Comparison of ENCODE assay signal across 12 mouse cellular contexts in genomic region chr2:161808086-161808801, GRCm38 (mm10).
A peak's percentile ranks its signal among the peaks of the same experiment; 100 is the strongest.
DNase-seq lines count a peak whose midpoint lies in the region; ATAC-seq and TF ChIP-seq lines count a peak whose summit lies in the region.
"Had no signal": no experiment of that assay in that cellular context is flagged by ENCODE, and none has a peak within 500 bp of the region (broad histone marks: within the 10 kb centered on the region; RNA-seq: fewer than 3 reads in every experiment).

No protein-coding gene starts in this region.

- intact Hi-C loops in left cerebral cortex, postnatal 25 days (cut with DNase I) = loop anchor here (10.0 kb wide), 2 partner anchors 87 to 1077 kb away; no protein-coding TSS in a partner anchor

- H3K36me3 ChIP-seq in forebrain, postnatal 0 days (ENCODE audit: insufficient read depth) = no peaks in the 10 kb centered on the region
- H3K36me3 ChIP-seq in forebrain, embryonic 11.5 days (ENCODE audit: control insufficient read depth, insufficient read depth, low read length) = no peaks in the 10 kb centered on the region
- H3K36me3 ChIP-seq in thymus, adult 2 months (ENCODE audit: control insufficient read depth, insufficient read depth, low read length) = no peaks in the 10 kb centered on the region
- H3K36me3 ChIP-seq in forebrain, embryonic 15.5 days = no peaks in the 10 kb centered on the region
- H3K36me3 ChIP-seq: midbrain, embryonic 12.5 days had no signal

- DNase-seq in forebrain, postnatal 0 days = peak; percentile 39
- DNase-seq in forebrain, embryonic 11.5 days (ENCODE audit: low spot score) = no peak
- DNase-seq in layer of hippocampus, adult 9-11 months = peak; percentile 58
- no peak for DNase-seq in layer of hippocampus, adult 8-10 months (ENCODE audit: low spot score in 2 of 2)
- peak; percentile 55 to 74 for DNase-seq in left cerebral cortex, postnatal 25 days (ENCODE audit: low spot score in 2 of 2)
- no peak for DNase-seq in thymus, adult 2 months
- DNase-seq: lung, adult 2 months had no signal

- no peak overlapping the region for H3K27ac ChIP-seq in forebrain, postnatal 0 days (ENCODE audit: low read depth, low read length)
- no peak overlapping the region for H3K27ac ChIP-seq in forebrain, embryonic 11.5 days (ENCODE audit: low read depth, low read length)
- H3K27ac ChIP-seq in thymus, adult 2 months (ENCODE audit: control insufficient read depth, insufficient read depth, low read length) = no peak overlapping the region
- H3K27ac ChIP-seq in forebrain, embryonic 15.5 days (replicated peaks) = no peak overlapping the region
- H3K27ac ChIP-seq: midbrain, embryonic 12.5 days had no signal

- no peak for TF ChIP-seq POLR2A in thymus, adult 2 months (IDR thresholded peaks at IDR 0.05; ENCODE audit: control insufficient read depth, extremely low read depth, insufficient read depth, low read length, poor library complexity)

- H3K27me3 ChIP-seq in forebrain, postnatal 0 days (ENCODE audit: insufficient read depth, low read length) = no peaks in the 10 kb centered on the region
- no peaks in the 10 kb centered on the region for H3K27me3 ChIP-seq in forebrain, embryonic 11.5 days (ENCODE audit: control insufficient read depth, insufficient read depth, low read length)
- no peaks in the 10 kb centered on the region for H3K27me3 ChIP-seq in thymus, adult 2 months (ENCODE audit: control insufficient read depth, insufficient read depth, low read length)
- H3K27me3 ChIP-seq in forebrain, embryonic 15.5 days = no peaks in the 10 kb centered on the region
- H3K27me3 ChIP-seq: midbrain, embryonic 12.5 days had no signal

- no peaks in the 10 kb centered on the region for H3K9me3 ChIP-seq in forebrain, postnatal 0 days (ENCODE audit: low read length)
- H3K9me3 ChIP-seq in forebrain, embryonic 11.5 days (ENCODE audit: control insufficient read depth, low read length) = no peaks in the 10 kb centered on the region
- no peaks in the 10 kb centered on the region for H3K9me3 ChIP-seq in forebrain, embryonic 15.5 days
- H3K9me3 ChIP-seq: midbrain, embryonic 12.5 days had no signal

- ATAC-seq in forebrain, postnatal 0 days = no peak
- no peak for ATAC-seq in forebrain, embryonic 11.5 days (replicated peaks; ENCODE audit: low FRiP score)
- peak; percentile 43 for ATAC-seq in frontal cortex, adult (ENCODE audit: low TSS enrichment)
- no peak for ATAC-seq in forebrain, embryonic 15.5 days (replicated peaks)
- ATAC-seq: CD4-positive, CD25-positive, alpha-beta regulatory T cell, adult 4 months had no signal

- TF ChIP-seq CTCF in forebrain, postnatal 0 days (IDR thresholded peaks at IDR 0.05; ENCODE audit: low read depth) = no peak
- TF ChIP-seq CTCF in thymus, adult 2 months (IDR thresholded peaks at IDR 0.05; ENCODE audit: borderline replicate concordance, control insufficient read depth, extremely low read depth, insufficient read depth, low read length, poor library complexity) = no peak

- H3K4me2 ChIP-seq in forebrain, postnatal 0 days (ENCODE audit: low read depth) = no peak overlapping the region
- no peak overlapping the region for H3K4me2 ChIP-seq in forebrain, embryonic 11.5 days (ENCODE audit: low read depth, low read length, severe bottlenecking)
- no peak overlapping the region for H3K4me2 ChIP-seq in forebrain, embryonic 15.5 days (replicated peaks)
- H3K4me2 ChIP-seq: heart, embryonic 11.5 days; midbrain, embryonic 12.5 days had no signal

- no peaks in the 10 kb centered on the region for H3K4me1 ChIP-seq in forebrain, postnatal 0 days (ENCODE audit: insufficient read depth)
- no peaks in the 10 kb centered on the region for H3K4me1 ChIP-seq in forebrain, embryonic 11.5 days (replicated peaks; ENCODE audit: control insufficient read depth, insufficient read depth, low read length)
- H3K4me1 ChIP-seq in thymus, adult 2 months (replicated peaks; ENCODE audit: control insufficient read depth, insufficient read depth, low read length) = no peaks in the 10 kb centered on the region
- H3K4me1 ChIP-seq in forebrain, embryonic 15.5 days = no peaks in the 10 kb centered on the region
- H3K4me1 ChIP-seq: midbrain, embryonic 12.5 days had no signal

- WGBS in forebrain, postnatal 0 days = 60% methylated on average over 9 of the region's 9 CpGs
- 84% methylated on average over 9 of the region's 9 CpGs for WGBS in forebrain, embryonic 11.5 days
- WGBS in thymus, adult 2 months = 80% methylated on average over 9 of the region's 9 CpGs
- WGBS in forebrain, embryonic 15.5 days = 70% methylated on average over 9 of the region's 9 CpGs

- H3K9ac ChIP-seq in forebrain, postnatal 0 days = no peak overlapping the region
- no peak overlapping the region for H3K9ac ChIP-seq in forebrain, embryonic 11.5 days (ENCODE audit: low read length)
- H3K9ac ChIP-seq in forebrain, embryonic 15.5 days (replicated peaks) = no peak overlapping the region
- H3K9ac ChIP-seq: midbrain, embryonic 12.5 days had no signal

- no peak overlapping the region for H3K4me3 ChIP-seq in forebrain, postnatal 0 days (ENCODE audit: low read depth, low read length)
- no peak overlapping the region for H3K4me3 ChIP-seq in forebrain, embryonic 11.5 days (ENCODE audit: low read depth, low read length)
- no peak overlapping the region for H3K4me3 ChIP-seq in thymus, adult 2 months (ENCODE audit: control insufficient read depth, insufficient read depth, low read length)
- no peak overlapping the region for H3K4me3 ChIP-seq in forebrain, embryonic 15.5 days
- H3K4me3 ChIP-seq: midbrain, embryonic 12.5 days had no signal

Comparison
In these comparisons a context has a peak if more than half of its experiments do, and no peak if none do; other contexts are left out.
1. DNase-seq: peak in forebrain, postnatal 0 days (single experiment), layer of hippocampus, adult 9-11 months (single experiment) and left cerebral cortex, postnatal 25 days (2 of 2); none in forebrain, embryonic 11.5 days (single experiment), layer of hippocampus, adult 8-10 months (0 of 2) and thymus, adult 2 months (single experiment).